Mouse (Mus musculus): ENCODE measurements around the gene Iqschfp.

Gene Iqschfp

DNA sequence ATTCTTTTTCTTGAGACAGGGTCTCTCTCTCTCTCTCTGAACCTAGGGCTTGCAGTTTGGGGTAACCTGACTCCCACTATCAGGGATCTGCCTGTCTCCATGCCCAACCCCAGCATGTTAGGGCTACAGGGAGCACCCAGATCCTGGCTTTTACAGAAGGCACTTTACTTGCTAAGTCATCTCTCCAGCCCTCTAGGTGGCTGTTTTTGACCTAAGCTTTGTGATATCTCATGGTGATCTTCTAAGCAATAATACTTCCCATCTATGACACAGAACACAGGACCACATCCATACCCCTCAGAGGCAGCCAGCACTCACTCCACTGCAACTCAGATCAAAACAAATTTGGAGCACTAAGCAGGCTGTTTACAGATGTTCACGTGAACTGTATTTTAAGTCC lies 600.0 kb downstream of the Iqschfp start:
- DNase-seq (ENCODE audit: inconsistent age in 2 of 2, low spot score in 1 of 2) = no peak

GRCm38 (mm10) chr3:68492513-68492912 lies 600.5 kb downstream of the Iqschfp start:
- peak; percentile 23 to 53 for DNase-seq (ENCODE audit: inconsistent age in 2 of 2, low spot score in 1 of 2)

DNA sequence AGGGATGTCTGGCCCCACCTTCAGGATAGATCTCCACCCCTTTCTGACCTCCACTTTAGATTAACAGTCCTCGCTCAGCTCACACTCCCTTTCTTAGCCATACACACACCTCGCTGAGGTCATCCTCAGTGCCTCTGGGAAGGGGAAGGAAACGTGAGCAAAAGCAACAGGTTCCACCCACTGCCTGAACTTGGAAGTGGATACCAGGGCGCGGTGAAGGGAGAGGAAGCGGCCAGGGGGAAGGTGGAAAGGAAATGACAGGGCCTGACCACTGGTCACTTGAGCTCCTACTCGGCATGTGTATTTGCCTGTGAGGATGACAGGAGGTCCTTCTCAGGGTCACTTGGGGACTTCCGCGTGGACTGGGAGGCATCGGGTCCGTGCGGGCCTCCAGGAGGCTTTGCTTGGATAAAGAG lies 601.1 kb downstream of the Iqschfp start:
- DNase-seq (ENCODE audit: inconsistent age in 2 of 2, low spot score in 1 of 2) = peak; percentile 58 to 86

- peak; percentile 75 to 94 for DNase-seq (ENCODE audit: inconsistent age in 2 of 2, low spot score in 1 of 2)
Measured at GRCm38 (mm10) chr3:68493586-68494295, 601.7 kb downstream of the Iqschfp start.

GRCm38 (mm10) chr3:68494296-68495095 lies 602.5 kb downstream of the Iqschfp start:
- peak in 1 of 2 experiments; percentile 46 for DNase-seq (ENCODE audit: inconsistent age in 2 of 2, low spot score in 1 of 2)

DNA sequence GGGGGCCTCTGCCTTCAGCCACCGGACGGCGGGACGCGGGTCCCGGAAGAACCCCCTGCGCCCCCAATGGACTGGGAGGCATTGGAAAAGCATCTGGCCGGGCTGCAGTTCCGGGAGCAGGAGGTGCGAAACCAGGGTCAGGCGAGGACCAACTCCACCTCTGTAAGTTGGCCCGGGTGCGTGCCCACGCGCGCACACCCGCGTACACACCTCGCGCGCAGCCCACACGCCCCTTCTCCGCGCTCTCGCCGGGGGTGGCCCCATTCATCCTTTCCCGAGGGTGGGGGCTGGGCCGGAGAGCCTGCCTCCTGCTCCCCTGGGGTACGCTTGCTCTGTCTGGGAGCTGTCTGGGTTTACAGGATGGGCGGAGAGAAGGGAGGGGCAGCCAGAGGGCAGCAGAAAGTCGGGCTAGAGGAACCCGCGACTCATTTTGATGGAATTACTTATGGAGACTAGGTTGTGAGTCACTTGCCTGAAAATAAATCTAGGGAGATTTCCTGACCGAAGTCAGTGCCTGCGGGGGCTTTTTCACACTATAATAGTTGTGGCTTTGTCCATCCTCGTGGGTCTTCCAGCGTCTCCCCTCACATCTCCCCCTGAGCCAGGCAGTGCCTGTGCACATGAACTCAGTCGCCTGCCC lies 603.2 kb downstream of the Iqschfp start:
- DNase-seq (ENCODE audit: inconsistent age in 2 of 2, low spot score in 1 of 2) = peak; percentile 62 to 80

DNA sequence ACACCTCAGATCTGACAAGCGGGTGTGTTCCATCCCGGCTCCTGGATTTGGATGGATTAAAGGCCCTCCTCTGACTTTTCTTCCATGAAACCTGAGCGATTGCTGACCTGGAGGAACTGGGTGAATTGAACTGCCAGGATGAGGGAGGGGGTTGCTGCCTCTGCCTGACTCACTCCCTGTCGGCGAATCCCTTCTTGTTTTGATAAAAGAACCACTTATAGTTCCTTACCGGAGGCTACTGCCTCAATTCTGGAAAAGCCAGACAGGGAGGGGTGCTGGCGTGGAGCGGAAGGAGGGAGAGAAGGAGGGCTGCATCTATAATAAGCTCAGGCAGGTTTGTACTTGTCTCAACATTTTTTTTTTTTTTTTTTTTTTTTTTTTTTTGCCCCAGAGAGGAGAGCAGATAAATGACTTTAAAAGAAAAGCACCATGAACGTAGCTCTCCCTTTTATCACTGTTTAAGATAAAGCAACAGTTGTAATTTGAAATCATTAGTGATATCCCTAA lies 603.8 kb downstream of the Iqschfp start:
- DNase-seq (ENCODE audit: inconsistent age in 2 of 2, low spot score in 1 of 2) = no peak

GRCm38 (mm10) chr3:68496513-68496912 lies 604.5 kb downstream of the Iqschfp start:
- DNase-seq (ENCODE audit: inconsistent age in 2 of 2, low spot score in 1 of 2) = no peak

DNA sequence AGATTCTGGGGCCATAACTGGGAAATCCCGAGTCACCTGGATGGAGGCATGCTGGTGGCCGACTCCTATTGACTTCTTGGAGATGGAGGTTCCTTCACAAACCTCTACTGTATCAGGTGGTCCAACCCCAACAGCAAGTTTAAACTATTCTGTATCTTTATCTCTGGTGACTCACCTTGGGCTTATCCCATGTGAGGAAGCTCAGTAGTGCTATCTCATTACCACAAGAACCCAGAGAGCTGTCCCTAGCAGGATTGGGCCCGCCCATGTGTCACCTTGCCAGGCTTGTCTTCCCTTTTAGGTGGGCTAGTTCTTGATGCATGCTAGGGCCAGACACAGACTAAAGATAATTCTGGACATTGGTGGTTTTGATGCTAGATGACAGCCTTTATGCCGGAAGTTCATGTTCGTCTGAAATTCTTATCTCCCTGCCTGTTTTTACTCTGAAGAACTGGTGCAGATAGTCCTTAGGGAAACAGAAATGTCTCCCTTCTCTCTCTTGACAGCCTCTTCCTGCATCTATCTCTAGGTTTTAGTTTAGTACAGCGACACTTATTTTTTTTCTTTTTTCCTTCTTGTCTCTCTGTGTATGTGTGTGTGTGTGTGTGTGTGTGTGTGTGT lies 607.6 kb downstream of the Iqschfp start:
- DNase-seq (ENCODE audit: inconsistent age in 2 of 2, low spot score in 1 of 2) = no peak

DNA sequence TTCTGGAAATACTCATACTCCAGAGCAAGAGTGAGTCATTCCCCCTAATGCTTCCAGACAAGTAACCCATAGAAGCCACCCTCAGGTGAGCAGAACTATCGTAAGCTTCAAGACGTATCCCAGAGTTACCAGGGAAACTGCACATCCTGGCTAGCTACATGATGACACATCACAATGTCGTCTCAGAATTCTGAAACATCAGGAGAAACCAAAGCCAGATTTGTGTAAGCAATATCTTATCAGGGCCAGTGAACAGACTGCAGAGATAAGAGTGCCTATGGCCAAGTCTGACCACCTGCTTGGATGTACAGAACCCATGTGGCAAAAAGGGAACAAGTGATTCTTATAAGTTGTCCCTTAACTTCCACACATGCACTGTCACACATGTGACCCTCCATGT lies 612.8 kb downstream of the Iqschfp start:
- no peak for DNase-seq (ENCODE audit: inconsistent age in 2 of 2, low spot score in 1 of 2)

- DNase-seq (ENCODE audit: inconsistent age in 2 of 2, low spot score in 1 of 2) = no peak
Measured at GRCm38 (mm10) chr3:68506769-68507318, 614.8 kb downstream of the Iqschfp start.

DNA sequence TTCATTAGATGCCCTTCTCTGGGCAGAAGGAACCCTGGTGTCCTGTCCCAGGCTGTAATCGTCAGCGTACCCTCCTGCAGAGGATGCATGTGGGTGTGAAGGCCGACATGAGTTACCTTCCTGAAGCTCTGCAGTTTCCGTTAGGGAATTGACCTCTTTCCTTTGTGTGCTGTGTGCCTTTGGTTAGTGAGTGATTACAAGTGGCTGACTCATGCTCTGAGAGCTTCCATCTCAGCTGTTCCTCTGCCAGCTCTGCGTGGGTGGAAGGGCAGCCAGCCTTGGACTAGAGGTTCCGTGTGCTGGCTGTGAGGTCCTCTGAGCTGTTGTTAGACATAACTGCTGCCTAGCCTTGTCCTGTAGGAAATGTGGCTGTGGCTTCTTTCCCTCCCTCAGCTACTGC lies 616.6 kb downstream of the Iqschfp start:
- peak; percentile 87 to 91 for DNase-seq (ENCODE audit: inconsistent age in 2 of 2, low spot score in 1 of 2)

GRCm38 (mm10) chr3:68510872-68511271 lies 618.8 kb downstream of the Iqschfp start:
- no peak for DNase-seq (ENCODE audit: inconsistent age in 2 of 2, low spot score in 1 of 2)

DNA sequence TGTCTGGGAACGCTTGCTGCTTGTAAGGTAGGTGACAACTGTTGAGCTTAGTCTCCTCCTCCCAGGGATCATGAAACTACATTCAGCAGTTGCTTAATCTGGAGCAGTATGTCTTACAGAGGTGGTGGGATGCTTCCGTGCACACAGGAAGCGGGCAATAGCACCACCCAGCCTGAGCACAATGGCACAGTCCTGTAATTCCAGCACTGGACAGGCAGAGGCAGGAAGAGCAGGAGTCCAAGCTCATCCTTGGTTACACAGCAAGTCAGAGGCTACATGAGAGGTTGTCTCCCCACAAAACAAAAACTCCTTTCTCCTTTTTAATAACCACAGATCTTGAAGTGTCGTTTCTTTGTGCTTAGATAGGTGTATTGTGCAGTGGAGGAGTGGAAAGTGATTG lies 619.7 kb downstream of the Iqschfp start:
- DNase-seq (ENCODE audit: inconsistent age in 2 of 2, low spot score in 1 of 2) = no peak

GRCm38 (mm10) chr3:68512327-68512726 lies 620.3 kb downstream of the Iqschfp start:
- no peak for DNase-seq (ENCODE audit: inconsistent age in 2 of 2, low spot score in 1 of 2)

GRCm38 (mm10) chr3:68513340-68514119 lies 621.5 kb downstream of the Iqschfp start:
- DNase-seq (ENCODE audit: inconsistent age in 2 of 2, low spot score in 1 of 2) = no peak

DNA sequence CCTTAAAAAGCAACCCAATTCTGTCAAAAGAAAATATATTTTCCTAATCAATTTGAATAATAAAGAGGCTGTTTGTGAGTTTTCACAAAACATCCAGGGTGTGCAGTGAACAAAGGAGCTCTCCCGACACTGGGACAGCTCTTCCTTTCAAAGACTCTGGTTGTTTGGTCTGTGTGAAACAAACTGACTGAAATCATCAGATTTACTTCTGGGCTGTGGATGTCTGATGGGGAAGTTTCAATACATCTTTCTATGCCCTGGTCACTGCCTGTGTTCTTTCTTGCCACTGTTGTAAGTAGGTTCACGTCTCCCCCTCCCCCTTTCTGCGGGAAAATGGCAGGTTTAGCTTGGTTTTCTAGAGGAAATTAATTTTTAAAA lies 622.1 kb downstream of the Iqschfp start:
- no peak for DNase-seq (ENCODE audit: inconsistent age in 2 of 2, low spot score in 1 of 2)

GRCm38 (mm10) chr3:68514717-68515116 lies 622.7 kb downstream of the Iqschfp start:
- no peak for DNase-seq (ENCODE audit: inconsistent age in 2 of 2, low spot score in 1 of 2)

DNA sequence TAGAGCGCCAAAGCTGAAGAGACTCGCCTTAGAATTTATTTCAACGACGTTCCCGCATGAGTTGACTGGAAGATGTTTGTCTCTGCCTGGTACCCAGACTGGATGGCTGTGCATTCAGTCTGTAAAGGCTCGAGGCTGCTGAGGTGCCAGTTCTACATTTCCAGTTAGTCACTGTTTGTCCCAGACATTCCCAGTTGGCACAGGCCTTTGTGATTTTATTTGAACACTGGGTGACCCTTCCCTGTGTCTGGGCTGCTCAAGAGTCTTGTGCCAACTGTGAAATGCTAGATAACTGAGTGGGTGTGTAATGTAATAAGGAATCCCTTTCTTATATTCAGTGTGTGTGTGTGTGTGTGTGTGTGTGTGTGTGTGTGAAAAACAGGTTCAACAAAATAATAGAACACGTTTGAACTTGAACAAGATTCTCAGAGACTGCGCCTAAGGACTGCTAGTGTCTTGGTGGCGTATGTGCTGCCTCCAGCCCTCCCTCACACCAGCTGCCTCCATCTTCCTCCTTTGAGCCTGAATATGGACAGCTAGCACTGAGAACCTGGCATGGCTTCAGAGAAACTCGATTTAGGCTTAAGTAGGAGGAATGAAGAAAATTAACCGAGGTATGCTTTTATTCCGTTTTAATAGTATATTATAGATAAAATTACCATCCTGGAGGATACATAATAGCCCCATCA lies 624.5 kb downstream of the Iqschfp start:
- DNase-seq (ENCODE audit: inconsistent age in 2 of 2, low spot score in 1 of 2) = no peak

GRCm38 (mm10) chr3:68517236-68517635 lies 625.2 kb downstream of the Iqschfp start:
- DNase-seq (ENCODE audit: inconsistent age in 2 of 2, low spot score in 1 of 2) = no peak
